Mouse (Mus musculus): ENCODE results near the gene Sptbn4.
"Not testable (repeated sequence)": the region's sequence is repeated elsewhere in the genome, so short reads cannot be mapped to it uniquely, and the experiment has no call there.

GRCm38 (mm10) chr7:27494659-27495367, 47.3 kb upstream of the Sptbn4 start:
- not testable (repeated sequence) for TF ChIP-seq CTCF (IDR thresholded peaks at IDR 0.05; ENCODE audit: control insufficient read depth, insufficient read depth, insufficient read length); MYOD1 (IDR thresholded peaks at IDR 0.05; ENCODE audit: control insufficient read depth, insufficient read length, low read depth); USF1 (IDR thresholded peaks at IDR 0.05; ENCODE audit: low read depth); MAX (IDR thresholded peaks at IDR 0.05)

Data from C2C12 (cell line).